Mouse (Mus musculus): ENCODE measurements around the gene P4ha1. TPM values are rescaled to one million over a fixed set of nuclear protein-coding genes. Genes with fewer than 3 reads are reported as not detected.
A peak's percentile ranks its signal among the peaks of the same experiment; 100 is the strongest.
"Not testable (repeated sequence)": the region's sequence is repeated elsewhere in the genome, so short reads cannot be mapped to it uniquely, and the experiment has no call there.

P4ha1 gene
- polyA plus RNA-seq, 1 experiment = 7.1 TPM

GRCm38 (mm10) chr10:59296261-59296660 lies 26.8 kb upstream of the P4ha1 start:
- peak; percentile 44 to 64 for DNase-seq (ENCODE audit: low read depth in 1 of 2, low spot score in 2 of 2)
- WGBS = 39% methylated on average over 5 of the region's 5 CpGs
- Histone ChIP-seq H3K27ac (ENCODE audit: insufficient read depth, low read length) (no peak overlapping the region), H3K27me3 (ENCODE audit: control insufficient read depth, insufficient read depth, low read length) (no peaks in the 10 kb centered on the region), H3K4me1 (ENCODE audit: control insufficient read depth, insufficient read depth, insufficient read length) (no peaks in the 10 kb centered on the region), H3K4me3 (ENCODE audit: extremely low read depth, insufficient read depth, insufficient read length) (no peak overlapping the region), H3K36me3 (ENCODE audit: control insufficient read depth, insufficient read depth, low read length) (no peaks in the 10 kb centered on the region)
- peak; percentile 74; the same call in 1 of the 2 replicates for TF ChIP-seq CTCF (IDR thresholded peaks at IDR 0.05; ENCODE audit: extremely low read depth, insufficient read depth, insufficient read length, insufficient replicate concordance)
- no peak for TF ChIP-seq POLR2A (IDR thresholded peaks at IDR 0.05; ENCODE audit: low read depth, low read length)

- H3K27me3 ChIP-seq (ENCODE audit: control insufficient read depth, insufficient read depth, low read length); H3K4me3 ChIP-seq (ENCODE audit: extremely low read depth, insufficient read depth, insufficient read length); H3K4me1 ChIP-seq (ENCODE audit: control insufficient read depth, insufficient read depth, insufficient read length); H3K36me3 ChIP-seq (ENCODE audit: control insufficient read depth, insufficient read depth, low read length); H3K27ac ChIP-seq (ENCODE audit: insufficient read depth, low read length); DNase-seq (ENCODE audit: low read depth in 1 of 2, low spot score in 2 of 2): not testable (repeated sequence)
- 88% methylated on average over 12 of the region's 12 CpGs for WGBS
Observed at GRCm38 (mm10) chr10:59302671-59303070, 20.4 kb upstream of the P4ha1 start.

GRCm38 (mm10) chr10:59308993-59309715 lies 13.9 kb upstream of the P4ha1 start:
- peak in 1 of 2 experiments; percentile 25 for DNase-seq (ENCODE audit: low read depth in 1 of 2, low spot score in 2 of 2)
- WGBS = 30% methylated on average over 3 of the region's 3 CpGs
- no peak overlapping the region for H3K4me3 ChIP-seq (ENCODE audit: extremely low read depth, insufficient read depth, insufficient read length)
- no peak for TF ChIP-seq POLR2A (IDR thresholded peaks at IDR 0.05; ENCODE audit: low read depth, low read length)
- TF ChIP-seq CTCF (IDR thresholded peaks at IDR 0.05; ENCODE audit: extremely low read depth, insufficient read depth, insufficient read length, insufficient replicate concordance) = peak; percentile 65; the same call in 1 of the 2 replicates
- H3K36me3 ChIP-seq (ENCODE audit: control insufficient read depth, insufficient read depth, low read length) = no peaks in the 10 kb centered on the region
- no peaks in the 10 kb centered on the region for H3K27me3 ChIP-seq (ENCODE audit: control insufficient read depth, insufficient read depth, low read length)
- no peak overlapping the region for H3K27ac ChIP-seq (ENCODE audit: insufficient read depth, low read length)
- no peaks in the 10 kb centered on the region for H3K4me1 ChIP-seq (ENCODE audit: control insufficient read depth, insufficient read depth, insufficient read length)

- TF ChIP-seq POLR2A (IDR thresholded peaks at IDR 0.05; ENCODE audit: low read depth, low read length) (no peak), CTCF (IDR thresholded peaks at IDR 0.05; ENCODE audit: extremely low read depth, insufficient read depth, insufficient read length, insufficient replicate concordance) (no peak)
- H3K4me3 ChIP-seq (ENCODE audit: extremely low read depth, insufficient read depth, insufficient read length) = no peak overlapping the region
- H3K36me3 ChIP-seq (ENCODE audit: control insufficient read depth, insufficient read depth, low read length) = no peaks in the 10 kb centered on the region
- 21% methylated on average over 2 of the region's 2 CpGs for WGBS
- H3K27ac ChIP-seq (ENCODE audit: insufficient read depth, low read length) = no peak overlapping the region
- H3K27me3 ChIP-seq (ENCODE audit: control insufficient read depth, insufficient read depth, low read length) = no peaks in the 10 kb centered on the region
- DNase-seq (ENCODE audit: low read depth in 1 of 2, low spot score in 2 of 2) = no peak
- no peaks in the 10 kb centered on the region for H3K4me1 ChIP-seq (ENCODE audit: control insufficient read depth, insufficient read depth, insufficient read length)
Observed at GRCm38 (mm10) chr10:59310124-59310523, 13.0 kb upstream of the P4ha1 start.

GRCm38 (mm10) chr10:59310691-59311457 lies 12.2 kb upstream of the P4ha1 start:
- TF ChIP-seq POLR2A (IDR thresholded peaks at IDR 0.05; ENCODE audit: low read depth, low read length) (no peak), CTCF (IDR thresholded peaks at IDR 0.05; ENCODE audit: extremely low read depth, insufficient read depth, insufficient read length, insufficient replicate concordance) (no peak)
- Histone ChIP-seq H3K4me1 (ENCODE audit: control insufficient read depth, insufficient read depth, insufficient read length) (no peaks in the 10 kb centered on the region), H3K36me3 (ENCODE audit: control insufficient read depth, insufficient read depth, low read length) (no peaks in the 10 kb centered on the region), H3K27me3 (ENCODE audit: control insufficient read depth, insufficient read depth, low read length) (no peaks in the 10 kb centered on the region), H3K4me3 (ENCODE audit: extremely low read depth, insufficient read depth, insufficient read length) (no peak overlapping the region), H3K27ac (ENCODE audit: insufficient read depth, low read length) (no peak overlapping the region)
- no peak for DNase-seq (ENCODE audit: low read depth in 1 of 2, low spot score in 2 of 2)
- WGBS = 67% methylated on average over 6 of the region's 6 CpGs

- Histone ChIP-seq H3K36me3 (ENCODE audit: control insufficient read depth, insufficient read depth, low read length) (no peaks in the 10 kb centered on the region), H3K27ac (ENCODE audit: insufficient read depth, low read length) (no peak overlapping the region), H3K27me3 (ENCODE audit: control insufficient read depth, insufficient read depth, low read length) (no peaks in the 10 kb centered on the region), H3K4me3 (ENCODE audit: extremely low read depth, insufficient read depth, insufficient read length) (no peak overlapping the region), H3K4me1 (ENCODE audit: control insufficient read depth, insufficient read depth, insufficient read length) (no peaks in the 10 kb centered on the region)
- WGBS = 96% methylated on average over 5 of the region's 5 CpGs
- DNase-seq (ENCODE audit: low read depth in 1 of 2, low spot score in 2 of 2) = no peak
- TF ChIP-seq POLR2A (IDR thresholded peaks at IDR 0.05; ENCODE audit: low read depth, low read length) (no peak), CTCF (IDR thresholded peaks at IDR 0.05; ENCODE audit: extremely low read depth, insufficient read depth, insufficient read length, insufficient replicate concordance) (no peak)
Observed at GRCm38 (mm10) chr10:59311881-59312280, 11.2 kb upstream of the P4ha1 start.

GRCm38 (mm10) chr10:59321112-59321511 lies 2.0 kb upstream of the P4ha1 start:
- no peak for DNase-seq (ENCODE audit: low read depth in 1 of 2, low spot score in 2 of 2)
- no peak for TF ChIP-seq POLR2A (IDR thresholded peaks at IDR 0.05; ENCODE audit: low read depth, low read length)
- no peak for TF ChIP-seq CTCF (IDR thresholded peaks at IDR 0.05; ENCODE audit: extremely low read depth, insufficient read depth, insufficient read length, insufficient replicate concordance)

More at GRCm38 (mm10) chr10:59321112-59321511, 2.0 kb upstream of the P4ha1 start:
- no peaks in the 10 kb centered on the region for H3K27me3 ChIP-seq (ENCODE audit: control insufficient read depth, insufficient read depth, low read length)
- 28% methylated on average over 3 of the region's 3 CpGs for WGBS
- no peak overlapping the region for H3K27ac ChIP-seq (ENCODE audit: insufficient read depth, low read length)
- peaks cover 6% of the 10 kb centered on the region; the same call in 1 of the 2 replicates for H3K4me1 ChIP-seq (ENCODE audit: control insufficient read depth, insufficient read depth, insufficient read length)
- H3K4me3 ChIP-seq (ENCODE audit: extremely low read depth, insufficient read depth, insufficient read length) = no peak overlapping the region
- no peaks in the 10 kb centered on the region for H3K36me3 ChIP-seq (ENCODE audit: control insufficient read depth, insufficient read depth, low read length)

Measured in spleen, adult 2 months (tissue).